Mouse (Mus musculus): ENCODE measurements around the gene Pign. TPM values are rescaled to one million over a fixed set of nuclear protein-coding genes. Genes with fewer than 3 reads are reported as not detected.
A peak's percentile ranks its signal among the peaks of the same experiment; 100 is the strongest.

Pign gene
- 21.7 and 24.7 TPM in 2 replicates for polyA plus RNA-seq (2012; rRNA removed)

DNA sequence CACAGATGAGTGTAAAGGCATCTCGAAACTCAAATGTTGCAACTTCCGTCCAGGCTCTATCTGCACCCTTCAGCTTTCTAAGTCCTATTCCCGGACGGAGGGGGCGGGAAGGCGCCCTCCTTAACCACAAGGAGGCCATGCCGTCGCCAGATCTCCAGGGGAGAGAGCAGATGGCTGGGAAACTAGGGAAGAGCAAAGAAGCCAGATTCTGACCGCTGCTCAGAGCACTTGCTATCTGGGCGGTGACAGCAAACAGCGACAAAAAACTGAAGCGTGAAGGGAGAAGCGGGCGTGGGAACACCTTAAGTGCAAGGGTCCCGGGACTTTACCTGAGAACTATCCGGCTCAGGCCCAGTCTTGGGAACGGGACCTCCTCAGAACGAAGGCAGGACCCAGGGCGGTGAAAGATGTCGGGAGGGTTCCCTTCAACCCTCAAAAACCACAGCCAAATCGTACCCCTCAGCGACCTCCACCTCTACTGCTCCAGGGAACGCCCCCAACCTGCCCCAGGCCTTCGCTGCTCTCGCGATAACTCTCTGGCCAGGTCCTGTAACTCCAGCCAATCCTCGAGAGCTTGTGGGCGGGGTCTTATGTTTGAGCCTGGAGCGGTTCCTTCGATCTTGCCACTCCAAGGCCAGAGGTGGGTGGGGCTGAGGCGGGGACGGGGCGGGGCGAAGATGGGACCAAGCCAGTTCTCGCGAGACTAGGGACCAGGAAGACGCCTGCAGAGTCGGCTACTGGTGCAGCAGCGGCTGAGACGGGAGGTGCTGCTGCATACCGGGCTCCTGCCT lies at the start of gene Pign, which contains the start of gene Relch:
TSS of gene Pign (minus strand) at position 507 of the 791 bp plus-strand sequence.
TSS of gene Relch (plus strand) at position 691 of the 791 bp plus-strand sequence.
- WGBS: under 1% methylated on average over 41 of the region's 41 CpGs
- peak within 1 kb of the TSS; percentile 90 for H3K4me3 ChIP-seq (replicated peaks; ENCODE audit: insufficient read depth, low read depth, low read length)
- peaks cover 8% of the 10 kb centered on the region; the same call in 1 of the 2 replicates for H3K4me1 ChIP-seq (ENCODE audit: control insufficient read depth, insufficient read depth, low read length)
- no peak for TF ChIP-seq CTCF (IDR thresholded peaks at IDR 0.05; ENCODE audit: borderline replicate concordance, insufficient read depth, low read depth, low read length)
- TF ChIP-seq POLR2A (IDR thresholded peaks at IDR 0.05; ENCODE audit: borderline replicate concordance, insufficient read depth, low read length): peak; percentile 93
- DNase-seq: peak; percentile 94 to 98
- no peaks in the 10 kb centered on the region for H3K27me3 ChIP-seq (ENCODE audit: control insufficient read depth, insufficient read depth, low read length)
- peak within 1 kb of the TSS; percentile 73 for H3K27ac ChIP-seq (ENCODE audit: insufficient read depth, low read length)

DNA sequence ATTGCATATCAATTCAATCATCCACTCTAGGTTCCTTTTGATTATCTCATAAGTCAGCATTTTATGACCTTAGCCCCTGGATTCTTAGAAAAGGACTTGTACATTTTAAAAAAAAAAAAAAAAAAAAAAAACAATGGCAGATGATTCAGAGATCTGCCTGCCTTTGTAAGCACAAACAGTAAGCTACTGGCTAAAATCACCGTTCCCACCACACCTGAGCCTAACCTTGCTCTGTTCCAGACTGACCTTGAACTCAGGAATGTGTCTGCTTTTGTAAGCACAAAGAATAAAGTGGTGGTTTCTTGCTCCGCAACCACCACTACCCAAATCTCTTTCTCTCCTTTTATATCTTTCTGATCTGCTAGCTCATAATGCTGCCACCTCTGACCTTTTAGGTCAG lies 49.3 kb upstream of the Pign start:
- H3K4me3 ChIP-seq (replicated peaks; ENCODE audit: insufficient read depth, low read depth, low read length): no peak overlapping the region
- WGBS: 92% methylated on average over 2 of the region's 2 CpGs
- H3K27ac ChIP-seq (ENCODE audit: insufficient read depth, low read length): no peak overlapping the region

GRCm38 (mm10) chr1:105711227-105711626 lies 47.8 kb upstream of the Pign start:
- DNase-seq: peak in 1 of 2 experiments; percentile 23
- H3K27ac ChIP-seq (ENCODE audit: insufficient read depth, low read length): no peak overlapping the region
- WGBS: 14% methylated on average over 1 of the region's 1 CpGs
- TF ChIP-seq POLR2A (IDR thresholded peaks at IDR 0.05; ENCODE audit: borderline replicate concordance, insufficient read depth, low read length) (no peak), CTCF (IDR thresholded peaks at IDR 0.05; ENCODE audit: borderline replicate concordance, insufficient read depth, low read depth, low read length) (no peak)
- H3K4me3 ChIP-seq (replicated peaks; ENCODE audit: insufficient read depth, low read depth, low read length): no peak overlapping the region
- no peaks in the 10 kb centered on the region for H3K27me3 ChIP-seq (ENCODE audit: control insufficient read depth, insufficient read depth, low read length)
- no peaks in the 10 kb centered on the region for H3K4me1 ChIP-seq (ENCODE audit: control insufficient read depth, insufficient read depth, low read length)

More for the DNA sequence above, 49.3 kb upstream of the Pign start:
- no peaks in the 10 kb centered on the region for H3K27me3 ChIP-seq (ENCODE audit: control insufficient read depth, insufficient read depth, low read length)
- H3K4me1 ChIP-seq (ENCODE audit: control insufficient read depth, insufficient read depth, low read length): no peaks in the 10 kb centered on the region
- no peak for DNase-seq
- TF ChIP-seq POLR2A (IDR thresholded peaks at IDR 0.05; ENCODE audit: borderline replicate concordance, insufficient read depth, low read length) (no peak), CTCF (IDR thresholded peaks at IDR 0.05; ENCODE audit: borderline replicate concordance, insufficient read depth, low read depth, low read length) (no peak)

GRCm38 (mm10) chr1:105709415-105709814 lies 45.9 kb upstream of the Pign start:
- H3K27me3 ChIP-seq (ENCODE audit: control insufficient read depth, insufficient read depth, low read length): no peaks in the 10 kb centered on the region
- DNase-seq: no peak
- 77% methylated on average over 2 of the region's 2 CpGs for WGBS
- no peak for TF ChIP-seq CTCF (IDR thresholded peaks at IDR 0.05; ENCODE audit: borderline replicate concordance, insufficient read depth, low read depth, low read length)
- no peak for TF ChIP-seq POLR2A (IDR thresholded peaks at IDR 0.05; ENCODE audit: borderline replicate concordance, insufficient read depth, low read length)
- no peak overlapping the region for H3K4me3 ChIP-seq (replicated peaks; ENCODE audit: insufficient read depth, low read depth, low read length)
- no peak overlapping the region for H3K27ac ChIP-seq (ENCODE audit: insufficient read depth, low read length)
- H3K4me1 ChIP-seq (ENCODE audit: control insufficient read depth, insufficient read depth, low read length): no peaks in the 10 kb centered on the region

- 86% methylated on average over 4 of the region's 4 CpGs for WGBS
- DNase-seq: no peak
- no peak overlapping the region for H3K27ac ChIP-seq (ENCODE audit: insufficient read depth, low read length)
These were observed 37.6 kb upstream of the Pign start for GRCm38 (mm10) chr1:105700984-105701530.

DNA sequence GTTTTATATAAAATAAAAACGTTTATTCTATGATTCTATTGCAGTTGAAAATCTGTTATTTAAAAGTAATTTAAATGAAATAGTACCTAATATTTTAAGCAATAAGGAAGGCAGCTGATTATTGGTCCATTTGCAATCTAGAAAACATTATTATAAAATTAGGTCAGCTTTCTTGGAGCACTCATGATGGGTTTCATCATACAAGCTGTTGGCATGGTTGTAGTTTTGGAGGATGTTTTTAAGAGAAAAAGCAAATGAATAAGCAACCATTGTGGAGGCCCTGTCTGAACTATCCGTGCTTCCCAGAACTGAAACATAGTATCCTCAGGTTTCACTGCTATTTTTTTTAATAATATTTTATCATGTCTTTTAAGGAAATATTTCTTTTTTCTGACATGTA lies 32.1 kb upstream of the Pign start:
- 64% methylated on average over 2 of the region's 2 CpGs for WGBS
- Histone ChIP-seq H3K4me3 (replicated peaks; ENCODE audit: insufficient read depth, low read depth, low read length) (no peak overlapping the region), H3K27ac (ENCODE audit: insufficient read depth, low read length) (no peak overlapping the region), H3K4me1 (ENCODE audit: control insufficient read depth, insufficient read depth, low read length) (peaks cover 5% of the 10 kb centered on the region; the same call in 1 of the 2 replicates), H3K27me3 (ENCODE audit: control insufficient read depth, insufficient read depth, low read length) (no peaks in the 10 kb centered on the region)
- TF ChIP-seq POLR2A (IDR thresholded peaks at IDR 0.05; ENCODE audit: borderline replicate concordance, insufficient read depth, low read length) (no peak), CTCF (IDR thresholded peaks at IDR 0.05; ENCODE audit: borderline replicate concordance, insufficient read depth, low read depth, low read length) (no peak)
- no peak for DNase-seq

More at GRCm38 (mm10) chr1:105700984-105701530, 37.6 kb upstream of the Pign start:
- TF ChIP-seq POLR2A (IDR thresholded peaks at IDR 0.05; ENCODE audit: borderline replicate concordance, insufficient read depth, low read length) (no peak), CTCF (IDR thresholded peaks at IDR 0.05; ENCODE audit: borderline replicate concordance, insufficient read depth, low read depth, low read length) (no peak)
- Histone ChIP-seq H3K4me1 (ENCODE audit: control insufficient read depth, insufficient read depth, low read length) (peaks cover 4% of the 10 kb centered on the region; the same call in 1 of the 2 replicates), H3K27me3 (ENCODE audit: control insufficient read depth, insufficient read depth, low read length) (no peaks in the 10 kb centered on the region), H3K4me3 (replicated peaks; ENCODE audit: insufficient read depth, low read depth, low read length) (no peak overlapping the region)

- no peak for DNase-seq
- TF ChIP-seq CTCF (IDR thresholded peaks at IDR 0.05; ENCODE audit: borderline replicate concordance, insufficient read depth, low read depth, low read length): no peak
- no peak for TF ChIP-seq POLR2A (IDR thresholded peaks at IDR 0.05; ENCODE audit: borderline replicate concordance, insufficient read depth, low read length)
- H3K27ac ChIP-seq (ENCODE audit: insufficient read depth, low read length): no peak overlapping the region
- H3K4me3 ChIP-seq (replicated peaks; ENCODE audit: insufficient read depth, low read depth, low read length): no peak overlapping the region
- H3K27me3 ChIP-seq (ENCODE audit: control insufficient read depth, insufficient read depth, low read length): no peaks in the 10 kb centered on the region
- 71% methylated on average over 3 of the region's 3 CpGs for WGBS
- no peaks in the 10 kb centered on the region for H3K4me1 ChIP-seq (ENCODE audit: control insufficient read depth, insufficient read depth, low read length)
These were observed 22.0 kb upstream of the Pign start for GRCm38 (mm10) chr1:105685501-105685900.
